Comparison of ENCODE assay signal across 9 mouse cellular contexts in genomic region chr5:121078531-121078930, GRCm38 (mm10).
A peak's percentile ranks its signal among the peaks of the same experiment; 100 is the strongest.
DNase-seq lines count a peak whose midpoint lies in the region; ATAC-seq and TF ChIP-seq lines count a peak whose summit lies in the region.
"Had no signal": no experiment of that assay in that cellular context is flagged by ENCODE, and none has a peak within 500 bp of the region (broad histone marks: within the 10 kb centered on the region; RNA-seq: fewer than 3 reads in every experiment).

No protein-coding gene starts in this region.

- no peak overlapping the region for H3K4me2 ChIP-seq in forebrain, embryonic 14.5 days (ENCODE audit: low read length)
- no peak overlapping the region for H3K4me2 ChIP-seq in forebrain, embryonic 16.5 days (ENCODE audit: low read length)
- no peak overlapping the region for H3K4me2 ChIP-seq in lung, postnatal 0 days (replicated peaks; ENCODE audit: low read depth, low read length)
- H3K4me2 ChIP-seq: limb, embryonic 15.5 days had no signal

- TF ChIP-seq CTCF in lung, postnatal 0 days (IDR thresholded peaks at IDR 0.05): no peak

- H3K4me3 ChIP-seq in forebrain, embryonic 14.5 days (ENCODE audit: low read depth, low read length): no peak overlapping the region
- no peak overlapping the region for H3K4me3 ChIP-seq in forebrain, embryonic 16.5 days (replicated peaks; ENCODE audit: low read length)
- H3K4me3 ChIP-seq in lung, postnatal 0 days (ENCODE audit: low read depth, low read length): no peak overlapping the region
- H3K4me3 ChIP-seq: limb, embryonic 15.5 days had no signal

- no peaks in the 10 kb centered on the region for H3K9me3 ChIP-seq in forebrain, embryonic 14.5 days (replicated peaks; ENCODE audit: control insufficient read depth, low read length)
- H3K9me3 ChIP-seq in forebrain, embryonic 16.5 days (ENCODE audit: control insufficient read depth, low read length): no peaks in the 10 kb centered on the region
- H3K9me3 ChIP-seq in lung, postnatal 0 days (ENCODE audit: low read length): no peaks in the 10 kb centered on the region
- H3K9me3 ChIP-seq: limb, embryonic 15.5 days had no signal

- DNase-seq in forebrain, embryonic 14.5 days (ENCODE audit: low spot score): peak; percentile 59
- peak; percentile 20 for DNase-seq in 3134 (ENCODE audit: extremely low read depth, insufficient read length, low spot score)
- DNase-seq in adrenal gland, adult 2 months: peak; percentile 28
- peak; percentile 55 for DNase-seq in lung, postnatal 0 days (ENCODE audit: low spot score)
- peak; percentile 26 for DNase-seq in thymus, postnatal 25 days
- no peak for DNase-seq in frontal cortex, postnatal 14 days (ENCODE audit: low spot score in 2 of 2)

- TF ChIP-seq EP300 in lung, postnatal 0 days (IDR thresholded peaks at IDR 0.05): no peak

- H3K27me3 ChIP-seq in forebrain, embryonic 14.5 days (replicated peaks; ENCODE audit: control insufficient read depth, insufficient read depth, low read length): no peaks in the 10 kb centered on the region
- H3K27me3 ChIP-seq in forebrain, embryonic 16.5 days (replicated peaks; ENCODE audit: control insufficient read depth, insufficient read depth, low read length): no peaks in the 10 kb centered on the region
- no peaks in the 10 kb centered on the region for H3K27me3 ChIP-seq in lung, postnatal 0 days (replicated peaks; ENCODE audit: insufficient read depth, low read length)
- H3K27me3 ChIP-seq: limb, embryonic 15.5 days had no signal

- 15% methylated on average over 6 of the region's 6 CpGs for WGBS in forebrain, embryonic 14.5 days
- WGBS in forebrain, embryonic 16.5 days: 7% methylated on average over 6 of the region's 6 CpGs
- WGBS in lung, postnatal 0 days: 17% methylated on average over 6 of the region's 6 CpGs

- no peak overlapping the region for H3K9ac ChIP-seq in forebrain, embryonic 14.5 days (ENCODE audit: low read length)
- H3K9ac ChIP-seq in forebrain, embryonic 16.5 days (replicated peaks; ENCODE audit: low read depth, low read length): no peak overlapping the region
- H3K9ac ChIP-seq in lung, postnatal 0 days (replicated peaks; ENCODE audit: low read depth): no peak overlapping the region
- H3K9ac ChIP-seq: limb, embryonic 15.5 days had no signal

- H3K27ac ChIP-seq in forebrain, embryonic 14.5 days (ENCODE audit: low read depth, low read length): no peak overlapping the region
- no peak overlapping the region for H3K27ac ChIP-seq in forebrain, embryonic 16.5 days (ENCODE audit: low read length)
- no peak overlapping the region for H3K27ac ChIP-seq in lung, postnatal 0 days (ENCODE audit: low read length)
- H3K27ac ChIP-seq: limb, embryonic 15.5 days had no signal

- H3K4me1 ChIP-seq in forebrain, embryonic 14.5 days (ENCODE audit: control insufficient read depth, insufficient read depth, low read length): peaks cover 2% of the 10 kb centered on the region; the same call in 1 of the 2 replicates
- no peaks in the 10 kb centered on the region; the same call in 1 of the 2 replicates for H3K4me1 ChIP-seq in forebrain, embryonic 16.5 days (replicated peaks; ENCODE audit: control insufficient read depth, insufficient read depth, low read length)
- no peaks in the 10 kb centered on the region for H3K4me1 ChIP-seq in lung, postnatal 0 days (ENCODE audit: insufficient read depth, low read depth, low read length)
- H3K4me1 ChIP-seq: limb, embryonic 15.5 days had no signal

- H3K36me3 ChIP-seq in forebrain, embryonic 14.5 days (ENCODE audit: control insufficient read depth, insufficient read depth, low read length): no peaks in the 10 kb centered on the region
- no peaks in the 10 kb centered on the region for H3K36me3 ChIP-seq in forebrain, embryonic 16.5 days (ENCODE audit: control insufficient read depth, insufficient read depth)
- no peaks in the 10 kb centered on the region for H3K36me3 ChIP-seq in lung, postnatal 0 days (ENCODE audit: insufficient read depth, low read length)
- H3K36me3 ChIP-seq: limb, embryonic 15.5 days had no signal

- no peak for ATAC-seq in forebrain, embryonic 14.5 days
- ATAC-seq in forebrain, embryonic 16.5 days: no peak
- ATAC-seq in granulocyte monocyte progenitor cell, adult 5-6 weeks (replicated peaks; ENCODE audit: poor library complexity, severe bottlenecking): peak; percentile 87
- ATAC-seq in lung, postnatal 0 days: no peak

Comparison
In these comparisons a context has a peak if more than half of its experiments do, and no peak if none do; other contexts are left out.
1. DNase-seq: peak in forebrain, embryonic 14.5 days (single experiment), 3134 (single experiment), adrenal gland, adult 2 months (single experiment), lung, postnatal 0 days (single experiment) and thymus, postnatal 25 days (single experiment); none in frontal cortex, postnatal 14 days (0 of 2).